Mouse (Mus musculus) midbrain, embryonic 15.5 days (tissue): ENCODE measurements at regions not wholly inside any gene's neighbourhood (a gene's known extent, or its start where the extent isn't known, plus 50 kb on each side); places are given as distances from the start of the nearest gene placed in this dataset. TPM values are rescaled to one million over a fixed set of nuclear protein-coding genes. Genes with fewer than 3 reads are reported as not detected.

Source experiments
- ATAC-seq: fragments of 200-750 bp; cut with Nextera tagmentation; replicated peaks from 2 replicates; pipeline ENCODE4 v1.8.0; 2017; ENCODE audit warnings: moderate TSS enrichment
- H3K27ac ChIP-seq: fragments of 300-500 bp; sonication (generic); 2 replicates; pipeline ENCODE4 v1.5.1; 2015; ENCODE audit warnings: mild to moderate bottlenecking, inconsistent platforms
- H3K27me3 ChIP-seq: fragments of 300-500 bp; sonication (generic); replicated peaks from 2 replicates; pipeline ENCODE4 v1.6.1; 2015; ENCODE audit warnings: inconsistent platforms
- H3K36me3 ChIP-seq: fragments of 300-500 bp; sonication (generic); replicated peaks from 2 replicates; pipeline ENCODE4 v1.6.1; 2015; ENCODE audit warnings: inconsistent platforms
- H3K4me1 ChIP-seq: fragments of 300-500 bp; sonication (generic); 2 replicates; pipeline ENCODE4 v1.6.1; 2015; ENCODE audit warnings: inconsistent platforms
- H3K4me2 ChIP-seq: fragments of 300-500 bp; sonication (generic); 2 replicates; pipeline ENCODE4 v1.6.1; 2015; ENCODE audit warnings: inconsistent platforms, mild to moderate bottlenecking, moderate library complexity
- H3K4me3 ChIP-seq: fragments of 300-500 bp; sonication (generic); 2 replicates; pipeline ENCODE4 v1.5.1; 2015; ENCODE audit warnings: mild to moderate bottlenecking, inconsistent platforms
- H3K9ac ChIP-seq: fragments of 300-500 bp; sonication (generic); 2 replicates; pipeline ENCODE4 v1.6.1; 2015; ENCODE audit warnings: mild to moderate bottlenecking, inconsistent platforms
- H3K9me3 ChIP-seq: fragments of 300-500 bp; sonication (generic); 2 replicates; pipeline ENCODE4 v1.6.1; 2016; ENCODE audit warnings: inconsistent platforms
- WGBS: fragments of 180-500 bp; shearing (Covaris S2); methylation state at CpG from one replicate; pipeline ENCODE4 v1.1.7; 2015; ENCODE audit warnings: mixed read lengths; 5-methylcytosine and 5-hydroxymethylcytosine counted together
- microRNA-seq: library from miRNA; unstranded; fragments of <30 nt; microRNA quantifications from one replicate; pipeline ENCODE4, GENCODE M21; 2016

- no peak overlapping the region for H3K4me3 ChIP-seq
- H3K9ac ChIP-seq: no peak overlapping the region
- no peak for ATAC-seq
- H3K36me3 ChIP-seq: no peaks in the 10 kb centered on the region
- no peaks in the 10 kb centered on the region for H3K27me3 ChIP-seq
- WGBS: 92% methylated on average over 6 of the region's 6 CpGs
- H3K9me3 ChIP-seq: no peaks in the 10 kb centered on the region
- H3K27ac ChIP-seq: no peak overlapping the region
- no peaks in the 10 kb centered on the region for H3K4me1 ChIP-seq
- no peak overlapping the region for H3K4me2 ChIP-seq
Observed at GRCm38 (mm10) chr7:36582074-36582473, 115.8 kb upstream of the Tshz3 start.

GRCm38 (mm10) chr7:36585014-36585413 lies 112.9 kb upstream of the Tshz3 start:
- H3K4me2 ChIP-seq: no peak overlapping the region
- no peak overlapping the region for H3K27ac ChIP-seq
- no peaks in the 10 kb centered on the region for H3K4me1 ChIP-seq
- ATAC-seq: no peak
- H3K27me3 ChIP-seq: no peaks in the 10 kb centered on the region
- 71% methylated on average over 1 of the region's 1 CpGs for whole genome bisulfite sequencing
- no peaks in the 10 kb centered on the region for H3K9me3 ChIP-seq
- H3K9ac ChIP-seq: no peak overlapping the region
- no peak overlapping the region for H3K4me3 ChIP-seq
- H3K36me3 ChIP-seq: no peaks in the 10 kb centered on the region

- ATAC-seq: no peak
- H3K27ac ChIP-seq: no peak overlapping the region
- no peak overlapping the region for H3K4me2 ChIP-seq
- H3K4me3 ChIP-seq: no peak overlapping the region
- no peaks in the 10 kb centered on the region for H3K36me3 ChIP-seq
- no peaks in the 10 kb centered on the region for H3K27me3 ChIP-seq
- no peaks in the 10 kb centered on the region for H3K9me3 ChIP-seq
- H3K9ac ChIP-seq: no peak overlapping the region
- WGBS: 91% methylated on average over 1 of the region's 1 CpGs
- H3K4me1 ChIP-seq: no peaks in the 10 kb centered on the region
Observed at GRCm38 (mm10) chr7:36591496-36591895, 106.4 kb upstream of the Tshz3 start.

- Histone ChIP-seq H3K36me3 (no peaks in the 10 kb centered on the region), H3K9ac (no peak overlapping the region)
- 88% methylated on average over 3 of the region's 3 CpGs for WGBS
Observed at GRCm38 (mm10) chr7:36596630-36597301, 101.2 kb upstream of the Tshz3 start.

GRCm38 (mm10) chr7:36605026-36605698 lies 92.8 kb upstream of the Tshz3 start:
- Histone ChIP-seq H3K9me3 (no peaks in the 10 kb centered on the region), H3K9ac (0 out of 2 replicates have a peak overlapping the region, but pooled peaks have one; percentile 1), H3K4me1 (peaks cover 7% of the 10 kb centered on the region; the same call in 1 of the 2 replicates), H3K36me3 (no peaks in the 10 kb centered on the region), H3K27ac (0 out of 2 replicates have a peak overlapping the region, but pooled peaks have one; percentile 31), H3K27me3 (no peaks in the 10 kb centered on the region), H3K4me3 (no peak overlapping the region), H3K4me2 (peak overlapping the region; percentile 24)
- peak; percentile 75 for ATAC-seq
- 23% methylated on average over 18 of the region's 18 CpGs for WGBS

More at GRCm38 (mm10) chr7:36596630-36597301, 101.2 kb upstream of the Tshz3 start:
- no peaks in the 10 kb centered on the region for H3K9me3 ChIP-seq
- no peaks in the 10 kb centered on the region for H3K27me3 ChIP-seq
- ATAC-seq: no peak
- no peak overlapping the region for H3K4me2 ChIP-seq
- H3K4me3 ChIP-seq: no peak overlapping the region
- no peak overlapping the region for H3K27ac ChIP-seq
- no peaks in the 10 kb centered on the region for H3K4me1 ChIP-seq

- H3K4me1 ChIP-seq: no peaks in the 10 kb centered on the region
- H3K27me3 ChIP-seq: peaks cover 2% of the 10 kb centered on the region; the same call in 1 of the 2 replicates
- no peaks in the 10 kb centered on the region for H3K36me3 ChIP-seq
- H3K9me3 ChIP-seq: no peaks in the 10 kb centered on the region
- no peak overlapping the region for H3K9ac ChIP-seq
- H3K4me3 ChIP-seq: no peak overlapping the region
- no peak for ATAC-seq
- no peak overlapping the region for H3K27ac ChIP-seq
- 72% methylated on average over 6 of the region's 6 CpGs for WGBS
- H3K4me2 ChIP-seq: no peak overlapping the region
Observed at GRCm38 (mm10) chr7:36620256-36620655, 77.7 kb upstream of the Tshz3 start.

GRCm38 (mm10) chr7:36644252-36644651 lies 53.7 kb upstream of the Tshz3 start:
- H3K27ac ChIP-seq: no peak overlapping the region
- no peaks in the 10 kb centered on the region for H3K4me1 ChIP-seq
- H3K36me3 ChIP-seq: no peaks in the 10 kb centered on the region
- H3K27me3 ChIP-seq: no peaks in the 10 kb centered on the region
- no peak for ATAC-seq
- H3K9ac ChIP-seq: no peak overlapping the region
- H3K9me3 ChIP-seq: no peaks in the 10 kb centered on the region
- no peak overlapping the region for H3K4me2 ChIP-seq
- H3K4me3 ChIP-seq: no peak overlapping the region
- 36% methylated on average over 3 of the region's 3 CpGs for whole genome bisulfite sequencing

Small RNA genes lying in the stretch of these regions (microRNA-seq; reads per million reads assigned to microRNA genes)
- gene Gm25247: not detected
